Mouse (Mus musculus) forebrain, embryonic 13.5 days (tissue): ENCODE data around the gene Tlx2. TPM values are rescaled to one million over a fixed set of nuclear protein-coding genes. Genes with fewer than 3 reads are reported as not detected.

Source experiments
- ATAC-seq: fragments of 200-750 bp; cut with Nextera tagmentation; 2 replicates; pipeline ENCODE4 v1.8.0; 2017
- H3K27ac ChIP-seq: fragments of 300-500 bp; sonication (generic); 2 replicates; pipeline ENCODE4 v1.5.1; 2015; ENCODE audit warnings: inconsistent platforms, mild to moderate bottlenecking, moderate library complexity
- H3K27me3 ChIP-seq: fragments of 300-500 bp; sonication (generic); 2 replicates; pipeline ENCODE4 v1.6.1; 2015; ENCODE audit warnings: mild to moderate bottlenecking, inconsistent platforms
- H3K36me3 ChIP-seq: fragments of 300-500 bp; sonication (generic); 2 replicates; pipeline ENCODE4 v1.6.1; 2015; ENCODE audit warnings: mild to moderate bottlenecking, inconsistent platforms; ENCODE audit not compliant: poor library complexity, severe bottlenecking
- H3K4me1 ChIP-seq: fragments of 300-500 bp; sonication (generic); 2 replicates; pipeline ENCODE4 v1.6.1; 2015; ENCODE audit warnings: inconsistent platforms
- H3K4me2 ChIP-seq: fragments of 300-500 bp; sonication (generic); 2 replicates; pipeline ENCODE4 v1.6.1; 2015; ENCODE audit warnings: inconsistent platforms, mild to moderate bottlenecking, moderate library complexity
- H3K4me3 ChIP-seq: fragments of 300-500 bp; sonication (generic); 2 replicates; pipeline ENCODE4 v1.5.1; 2015; ENCODE audit warnings: mild to moderate bottlenecking, inconsistent platforms
- H3K9ac ChIP-seq: fragments of 300-500 bp; sonication (generic); 2 replicates; pipeline ENCODE4 v1.6.1; 2015; ENCODE audit warnings: mild to moderate bottlenecking, inconsistent platforms
- H3K9me3 ChIP-seq: fragments of 300-500 bp; sonication (generic); replicated peaks from 2 replicates; pipeline ENCODE4 v1.6.1; 2016; ENCODE audit warnings: inconsistent platforms
- WGBS: fragments of 180-500 bp; shearing (Covaris S2); methylation state at CpG from one replicate; pipeline ENCODE4 v1.1.7; 2015; 5-methylcytosine and 5-hydroxymethylcytosine counted together
- polyA plus RNA-seq: library from polyadenylated mRNA; unstranded; fragments of >200 nt; fragmentation: Nextera tagmentation; extraction: Ambion mirVana; gene quantifications from 2 replicates; pipeline ENCODE4 v1.2.1, GENCODE M21; 2015

Gene Tlx2
- polyA plus RNA-seq, 1 experiment from 2014 or later = not detected

DNA sequence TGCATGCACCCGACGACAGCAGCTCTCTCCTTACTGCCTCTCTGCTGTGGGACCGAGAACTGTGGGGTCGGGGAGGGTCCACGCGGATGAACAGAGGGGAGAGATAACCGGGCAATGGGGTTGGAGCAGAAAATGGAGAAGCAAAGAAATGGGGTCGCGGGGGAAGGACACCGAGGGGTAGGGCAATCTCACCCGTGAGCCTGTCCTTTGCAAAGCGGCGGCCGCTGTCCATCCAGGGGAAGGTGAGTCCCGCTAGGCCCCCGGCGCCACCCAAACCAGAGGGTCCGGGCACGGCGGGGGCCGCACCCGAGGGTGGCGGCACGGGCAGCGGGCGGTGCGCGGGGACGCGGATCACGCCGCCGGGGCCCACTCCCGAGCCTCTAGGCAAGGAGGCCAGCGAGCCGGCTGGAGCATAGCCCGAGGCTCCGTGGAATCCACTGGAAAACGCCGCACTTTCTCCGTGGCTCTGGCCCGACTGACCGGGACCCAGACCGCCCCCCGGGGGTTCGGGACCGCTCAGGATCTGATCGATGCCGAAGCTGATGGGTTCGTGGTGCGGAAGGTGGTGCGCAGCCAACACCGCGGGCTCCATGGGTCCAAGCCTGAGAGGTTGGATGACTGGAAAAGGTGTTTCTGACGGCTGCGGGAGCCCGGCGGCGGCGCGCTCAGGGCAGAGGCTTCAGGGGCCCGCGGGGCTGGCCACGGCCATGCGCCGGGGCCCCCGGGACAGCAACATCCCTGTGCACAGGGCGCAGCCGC, 426 bp downstream of the Tlx2 start:
- 0 out of 2 replicates have a peak, but pooled peaks have one; percentile 20 for ATAC-seq
- Histone ChIP-seq H3K4me2 (peak overlapping the region; percentile 33), H3K9ac (no peak overlapping the region), H3K27ac (no peak overlapping the region), H3K9me3 (no peaks in the 10 kb centered on the region), H3K4me1 (peaks cover 28% of the 10 kb centered on the region), H3K27me3 (peaks cover 100% of the 10 kb centered on the region), H3K36me3 (no peaks in the 10 kb centered on the region), H3K4me3 (peak overlapping the region; percentile 21)
- WGBS = 1% methylated on average over 65 of the region's 69 CpGs

DNA sequence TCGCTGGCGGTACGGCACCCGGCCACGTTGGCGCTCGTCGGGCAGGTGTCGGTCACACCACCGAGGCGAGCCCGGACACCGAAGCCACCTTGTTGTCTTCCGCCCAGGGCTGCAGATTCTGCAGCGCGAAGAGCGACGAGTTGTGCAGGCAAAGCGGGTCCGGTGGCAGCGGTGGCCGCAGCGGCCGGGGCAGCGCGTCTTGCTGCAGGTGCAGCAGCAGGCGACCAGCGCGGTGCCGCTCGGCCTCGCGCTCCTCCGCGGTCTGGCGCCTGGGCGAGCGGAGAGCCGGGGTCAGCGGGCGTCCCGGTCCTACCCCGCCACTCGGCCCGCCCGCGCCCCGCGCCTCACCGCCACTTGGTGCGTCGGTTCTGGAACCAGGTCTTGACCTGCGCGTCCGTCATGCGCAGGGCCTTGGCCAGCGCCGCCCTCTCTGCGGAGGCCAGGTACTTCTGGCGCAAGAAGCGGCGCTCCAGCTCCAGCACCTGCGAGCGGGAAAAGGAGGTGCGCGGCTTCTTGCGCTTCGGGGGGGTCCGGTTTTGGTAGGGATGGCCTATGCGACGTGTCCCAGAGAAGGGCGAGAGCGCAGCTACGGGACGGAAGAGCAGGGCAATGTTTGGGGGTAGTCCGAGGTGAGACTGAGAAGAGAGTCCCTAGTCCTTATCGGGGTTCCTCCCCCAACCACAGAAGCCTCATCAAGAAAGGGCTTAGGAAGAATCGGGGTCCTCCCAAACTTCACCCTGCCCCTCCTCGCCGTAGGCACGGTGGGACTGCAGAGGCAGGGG, 1.2 kb downstream of the Tlx2 start:
- peak overlapping the region; percentile 23 for H3K4me3 ChIP-seq

DNA sequence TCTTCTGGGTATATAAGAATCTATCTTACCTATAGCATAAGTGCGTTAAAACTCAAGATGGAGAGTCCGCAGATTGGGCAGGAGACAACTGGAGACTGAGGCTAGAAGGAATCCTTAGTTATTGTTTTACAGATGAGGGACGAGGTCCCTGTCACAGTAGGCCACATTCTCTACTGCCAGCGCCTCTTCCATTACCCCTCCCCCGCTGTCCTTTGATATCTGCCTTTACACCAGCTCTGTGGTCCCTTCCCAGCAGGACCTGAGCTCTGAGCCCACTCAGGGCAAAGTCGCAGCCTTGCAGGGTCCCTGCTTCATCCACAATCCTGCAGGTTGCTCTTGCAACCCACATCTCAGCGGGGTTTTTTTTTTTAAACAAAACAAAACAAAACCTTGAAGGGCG, 1.9 kb downstream of the Tlx2 start:
- Histone ChIP-seq H3K4me2 (no peak overlapping the region), H3K9ac (no peak overlapping the region), H3K36me3 (no peaks in the 10 kb centered on the region), H3K4me3 (no peak overlapping the region), H3K4me1 (peaks cover 28% of the 10 kb centered on the region), H3K27me3 (peaks cover 100% of the 10 kb centered on the region), H3K27ac (no peak overlapping the region), H3K9me3 (no peaks in the 10 kb centered on the region)
- ATAC-seq = no peak
- under 1% methylated on average over 8 of the region's 8 CpGs for WGBS

More for the DNA sequence above, 1.2 kb downstream of the Tlx2 start:
- H3K36me3 ChIP-seq = no peaks in the 10 kb centered on the region
- under 1% methylated on average over 74 of the region's 81 CpGs for WGBS
- peaks cover 28% of the 10 kb centered on the region for H3K4me1 ChIP-seq
- H3K4me2 ChIP-seq = peak overlapping the region; percentile 18
- no peaks in the 10 kb centered on the region for H3K9me3 ChIP-seq
- H3K27ac ChIP-seq = no peak overlapping the region
- ATAC-seq = no peak
- peaks cover 100% of the 10 kb centered on the region for H3K27me3 ChIP-seq
- no peak overlapping the region for H3K9ac ChIP-seq

DNA sequence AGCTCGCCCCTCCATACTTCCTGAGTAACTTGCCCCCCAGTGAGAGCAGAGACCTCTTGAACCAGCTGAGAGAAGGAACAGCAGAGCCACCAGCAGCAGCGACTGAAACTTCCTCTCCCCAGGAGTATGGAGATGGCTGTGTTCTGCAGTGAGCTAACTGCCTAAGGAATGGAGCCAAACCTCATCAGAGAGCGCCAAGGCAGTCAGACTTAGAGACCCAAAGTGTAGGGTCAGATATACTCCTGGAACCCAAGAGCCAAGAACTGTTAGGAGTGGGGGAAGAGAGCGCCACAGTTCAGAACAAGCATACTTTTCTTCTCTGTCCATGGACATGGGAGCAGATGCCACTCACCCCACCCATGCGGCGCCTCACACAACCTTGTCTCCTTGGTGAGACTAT, 3.7 kb downstream of the Tlx2 start:
- Histone ChIP-seq H3K27me3 (peaks cover 100% of the 10 kb centered on the region), H3K9me3 (no peaks in the 10 kb centered on the region), H3K9ac (no peak overlapping the region), H3K27ac (no peak overlapping the region), H3K4me1 (peaks cover 22% of the 10 kb centered on the region), H3K4me2 (no peak overlapping the region), H3K4me3 (no peak overlapping the region), H3K36me3 (no peaks in the 10 kb centered on the region)
- no peak for ATAC-seq
- 29% methylated on average over 6 of the region's 6 CpGs for WGBS

DNA sequence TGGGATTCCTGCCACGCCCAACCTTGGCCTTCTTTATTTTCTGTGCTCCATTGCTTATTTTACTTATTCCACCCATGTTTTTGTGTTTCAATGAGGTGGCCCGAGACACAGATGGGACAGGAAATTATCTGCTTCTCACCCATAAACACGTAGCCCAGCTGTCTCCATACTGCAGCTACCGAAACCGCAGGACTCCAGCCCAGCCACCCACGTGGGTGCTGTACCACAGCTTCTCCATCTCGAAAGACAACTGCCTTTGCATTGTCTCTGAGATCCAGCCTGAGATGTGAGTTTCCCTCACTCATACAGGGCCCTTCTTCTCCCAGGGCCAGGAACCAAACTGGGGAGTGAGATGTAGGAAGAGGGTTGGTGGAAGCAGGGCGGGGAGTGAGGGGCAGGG, 4.1 kb downstream of the Tlx2 start:
- ATAC-seq = no peak
- Histone ChIP-seq H3K27ac (no peak overlapping the region), H3K4me1 (peaks cover 18% of the 10 kb centered on the region), H3K9ac (no peak overlapping the region), H3K36me3 (no peaks in the 10 kb centered on the region), H3K4me2 (no peak overlapping the region), H3K9me3 (no peaks in the 10 kb centered on the region), H3K27me3 (peaks cover 100% of the 10 kb centered on the region), H3K4me3 (no peak overlapping the region)
- WGBS = 40% methylated on average over 8 of the region's 8 CpGs

DNA sequence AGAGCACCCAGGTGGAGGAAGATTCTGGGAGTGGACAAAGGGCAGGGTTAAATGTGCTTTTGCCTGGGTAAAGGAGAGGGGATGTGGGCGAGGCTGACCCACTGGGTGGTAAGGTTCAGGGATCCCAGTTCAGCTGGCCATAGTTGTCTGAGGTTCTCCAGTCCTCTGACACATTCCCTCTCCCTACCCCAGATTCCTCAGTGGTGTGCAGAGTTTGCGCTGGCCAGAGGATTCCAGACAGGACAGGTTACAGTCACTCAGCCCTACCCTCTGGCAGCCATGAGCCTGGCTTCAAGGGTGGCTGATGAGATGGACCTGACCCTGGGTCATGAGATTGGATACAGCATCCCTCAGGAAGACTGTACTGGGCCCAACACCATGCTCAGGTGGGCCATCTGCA, 11.4 kb downstream of the Tlx2 start:
- Histone ChIP-seq H3K27me3 (peaks cover 41% of the 10 kb centered on the region), H3K9ac (no peak overlapping the region), H3K4me3 (no peak overlapping the region), H3K36me3 (peaks cover 23% of the 10 kb centered on the region), H3K27ac (no peak overlapping the region), H3K9me3 (no peaks in the 10 kb centered on the region), H3K4me2 (no peak overlapping the region), H3K4me1 (peaks cover 14% of the 10 kb centered on the region)
- 72% methylated on average over 2 of the region's 2 CpGs for WGBS
- ATAC-seq = no peak

DNA sequence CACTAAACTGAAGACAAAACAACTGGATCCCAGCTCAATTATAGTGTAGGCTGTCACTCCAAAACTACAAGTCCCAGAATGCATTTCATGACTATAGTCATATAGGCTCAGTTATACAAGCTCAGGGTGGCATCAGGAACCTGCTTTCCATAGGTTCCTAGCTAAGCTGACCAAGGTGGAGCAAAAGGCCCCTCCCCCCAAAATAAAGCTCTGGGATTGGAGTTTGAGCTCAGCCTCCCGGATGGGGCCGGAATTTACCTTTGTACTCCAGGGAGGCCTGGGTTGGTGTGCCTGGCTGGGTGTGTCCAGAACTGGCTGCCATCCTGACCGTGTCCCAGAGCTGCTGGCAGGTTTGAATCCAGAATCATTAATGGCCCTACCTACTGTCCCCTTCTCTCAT, 12.3 kb downstream of the Tlx2 start, which contains the start of gene Dqx1:
Gene Dqx1 (plus strand): TSS at position 55 of the 400 bp plus-strand sequence.
- no peaks in the 10 kb centered on the region for H3K9me3 ChIP-seq
- H3K9ac ChIP-seq = no peak within 1 kb of the TSS
- no peak within 1 kb of the TSS for H3K27ac ChIP-seq
- no peak within 1 kb of the TSS for H3K4me3 ChIP-seq
- 65% methylated on average over 3 of the region's 3 CpGs for WGBS
- H3K27me3 ChIP-seq = peaks cover 32% of the 10 kb centered on the region
- ATAC-seq = no peak
- H3K36me3 ChIP-seq = peaks cover 23% of the 10 kb centered on the region
- peaks cover 23% of the 10 kb centered on the region for H3K4me1 ChIP-seq
- no peak within 1 kb of the TSS for H3K4me2 ChIP-seq

DNA sequence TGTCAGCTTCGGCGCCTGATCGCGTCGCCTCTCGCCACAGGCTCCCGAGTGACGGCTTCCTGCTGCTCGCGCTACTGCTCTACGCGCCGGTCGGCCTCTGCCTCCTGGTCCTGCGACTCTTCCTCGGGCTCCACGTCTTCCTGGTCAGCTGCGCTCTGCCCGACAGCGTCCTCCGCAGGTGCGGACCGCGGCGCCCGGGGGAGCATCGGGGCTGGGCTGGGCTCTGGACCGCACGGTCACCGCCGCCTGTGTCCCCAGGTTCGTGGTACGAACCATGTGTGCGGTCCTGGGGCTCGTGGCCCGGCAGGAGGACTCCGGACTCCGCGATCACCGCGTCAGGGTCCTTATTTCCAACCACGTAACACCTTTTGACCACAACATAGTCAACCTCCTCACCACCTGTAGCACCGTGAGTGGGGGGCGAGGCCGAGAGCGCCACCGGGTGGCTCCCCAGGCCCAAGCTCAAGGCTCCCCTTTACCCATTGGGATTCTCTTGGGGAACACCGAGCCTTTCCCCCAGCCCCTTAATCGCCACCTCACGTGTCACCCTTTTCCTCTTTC, 15.1 kb downstream of the Tlx2 start, which contains the start of gene Htra2:
Gene Htra2 (minus strand): TSS at position 403 of the 561 bp plus-strand sequence.
- H3K9ac ChIP-seq = peak within 1 kb of the TSS; percentile 86
- ATAC-seq = peak; percentile 39

DNA sequence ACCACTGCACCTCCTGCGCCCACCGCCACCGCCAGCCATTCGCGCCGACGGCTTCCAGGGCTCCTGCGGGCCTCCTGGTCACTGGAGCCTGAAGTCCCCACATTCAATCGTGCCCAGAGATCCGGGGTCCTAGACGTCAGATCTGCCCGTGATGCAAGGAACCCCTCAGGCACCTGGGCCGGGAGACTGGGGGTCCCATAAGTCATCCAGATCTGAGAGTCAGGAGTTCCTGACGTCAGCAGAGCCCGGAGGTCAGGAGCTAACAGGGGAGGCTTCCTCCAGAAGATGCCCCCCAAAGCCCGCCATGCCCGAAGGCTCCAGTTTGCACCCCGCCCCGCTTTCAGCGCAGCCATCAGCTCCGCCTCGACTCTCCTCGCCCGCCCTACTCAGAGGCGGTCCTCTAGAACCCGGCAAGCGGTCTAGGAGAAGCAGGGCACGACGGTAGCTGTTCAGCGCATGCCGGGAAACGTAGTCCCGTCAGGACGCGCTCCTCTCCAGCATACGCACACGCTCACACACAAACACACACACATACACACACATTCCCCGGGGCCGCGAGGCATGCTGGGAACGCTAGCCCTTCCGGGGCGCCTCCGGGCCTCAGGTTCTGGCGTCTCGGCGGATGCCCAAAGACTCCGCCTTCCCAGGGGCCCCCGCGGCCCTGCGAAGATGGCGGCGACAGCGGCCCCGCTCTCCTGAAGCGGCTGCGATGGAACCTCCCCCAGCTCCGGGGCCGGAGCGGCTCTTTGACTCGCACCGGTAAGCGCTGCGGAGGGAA, 15.8 kb downstream of the Tlx2 start, which contains the start of gene Aup1:
Gene Aup1 (plus strand): TSS at position 448 of the 778 bp plus-strand sequence.
- peak within 1 kb of the TSS; percentile 99 for H3K4me3 ChIP-seq
- peak within 1 kb of the TSS; percentile 94 for H3K4me2 ChIP-seq
- H3K36me3 ChIP-seq = peaks cover 40% of the 10 kb centered on the region
- ATAC-seq = peak; percentile 98
- H3K27me3 ChIP-seq = peaks cover 2% of the 10 kb centered on the region; the same call in 1 of the 2 replicates
- H3K9ac ChIP-seq = peak within 1 kb of the TSS; percentile 86
- H3K9me3 ChIP-seq = no peaks in the 10 kb centered on the region
- peaks cover 29% of the 10 kb centered on the region for H3K4me1 ChIP-seq
- peak within 1 kb of the TSS; percentile 70 for H3K27ac ChIP-seq
- under 1% methylated on average over 64 of the region's 64 CpGs for WGBS

More for the DNA sequence above, 15.1 kb downstream of the Tlx2 start, which contains the start of gene Htra2:
- Histone ChIP-seq H3K27ac (peak within 1 kb of the TSS; percentile 70), H3K4me2 (peak within 1 kb of the TSS; percentile 94), H3K36me3 (peaks cover 40% of the 10 kb centered on the region), H3K27me3 (peaks cover 7% of the 10 kb centered on the region; the same call in 1 of the 2 replicates), H3K4me3 (peak within 1 kb of the TSS; percentile 99), H3K9me3 (no peaks in the 10 kb centered on the region), H3K4me1 (peaks cover 29% of the 10 kb centered on the region)
- 0% methylated on average over 44 of the region's 50 CpGs for WGBS

DNA sequence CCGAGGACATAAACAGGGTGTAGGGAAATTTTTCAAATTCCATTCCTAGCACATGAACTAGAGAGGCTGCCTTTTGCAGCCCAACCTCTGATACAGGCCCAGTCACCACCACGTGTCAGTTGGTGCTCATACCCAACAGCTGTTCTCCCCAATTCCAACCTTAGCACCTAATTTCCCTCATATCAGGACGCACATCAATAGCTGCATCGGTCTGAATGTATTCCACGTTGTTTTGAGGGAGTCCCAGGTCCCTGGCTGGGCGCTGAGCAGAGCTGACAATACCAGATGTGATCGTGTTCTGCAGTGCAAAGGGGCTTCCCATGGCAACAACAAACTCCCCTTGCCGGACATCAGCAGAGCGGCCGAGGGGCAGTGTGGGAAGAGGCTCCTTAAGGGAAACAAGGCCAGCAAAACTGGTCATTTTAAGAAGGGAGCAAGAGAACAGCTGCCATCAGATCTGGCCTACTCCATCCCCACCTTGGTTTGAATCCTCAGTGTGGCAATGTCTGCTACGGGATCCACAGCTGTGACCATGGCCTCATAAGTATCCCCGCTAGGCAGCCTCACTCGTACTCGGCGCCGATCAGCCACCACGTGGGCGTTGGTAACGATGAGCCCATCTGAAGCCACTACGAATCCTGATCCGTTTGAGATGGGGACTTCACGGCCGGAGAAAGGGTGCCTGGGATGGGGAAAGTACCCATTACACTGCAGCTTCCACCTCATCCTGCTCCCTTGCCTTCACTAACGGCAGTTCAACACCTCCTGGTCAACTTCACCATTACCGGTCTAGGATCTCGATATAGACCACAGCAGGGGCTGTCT, 16.7 kb downstream of the Tlx2 start:
- H3K27me3 ChIP-seq = no peaks in the 10 kb centered on the region

DNA sequence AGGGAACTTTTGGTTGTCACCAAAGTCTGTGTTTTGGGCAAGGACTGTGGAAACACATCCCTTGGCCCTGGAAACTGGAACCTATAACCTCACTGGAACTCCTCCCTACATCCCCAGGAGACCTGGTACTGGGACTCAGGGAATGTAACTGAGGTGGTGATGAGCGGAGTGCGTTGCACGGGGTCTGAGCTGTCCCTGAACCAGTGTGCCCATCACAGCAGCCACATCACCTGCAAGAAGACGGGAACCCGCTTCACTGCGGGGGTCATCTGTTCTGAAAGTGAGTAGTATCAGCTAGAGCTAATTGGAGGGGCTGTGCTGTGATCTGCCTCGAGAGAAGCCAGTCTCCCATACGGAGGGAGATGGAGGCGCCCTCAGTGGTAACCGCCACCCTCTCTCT, 20.7 kb downstream of the Tlx2 start:
- peaks cover 15% of the 10 kb centered on the region for H3K4me1 ChIP-seq
- WGBS = 71% methylated on average over 10 of the region's 10 CpGs
- H3K4me2 ChIP-seq = no peak overlapping the region
- H3K9me3 ChIP-seq = no peaks in the 10 kb centered on the region
- no peak for ATAC-seq
- no peak overlapping the region for H3K4me3 ChIP-seq
- no peak overlapping the region for H3K27ac ChIP-seq
- peaks cover 17% of the 10 kb centered on the region for H3K36me3 ChIP-seq
- H3K27me3 ChIP-seq = no peaks in the 10 kb centered on the region
- H3K9ac ChIP-seq = no peak overlapping the region

More for the DNA sequence above, 16.7 kb downstream of the Tlx2 start:
- ATAC-seq = no peak
- H3K4me1 ChIP-seq = peaks cover 29% of the 10 kb centered on the region
- no peaks in the 10 kb centered on the region for H3K9me3 ChIP-seq
- H3K4me2 ChIP-seq = peak overlapping the region; percentile 94
- peak overlapping the region; percentile 99 for H3K4me3 ChIP-seq
- 3% methylated on average over 26 of the region's 26 CpGs for WGBS
- peak overlapping the region; percentile 86 for H3K9ac ChIP-seq
- H3K36me3 ChIP-seq = peaks cover 40% of the 10 kb centered on the region
- peak overlapping the region; percentile 70 for H3K27ac ChIP-seq
